Mouse (Mus musculus): Measurements from ENCODE around the gene Elf1.

DNA sequence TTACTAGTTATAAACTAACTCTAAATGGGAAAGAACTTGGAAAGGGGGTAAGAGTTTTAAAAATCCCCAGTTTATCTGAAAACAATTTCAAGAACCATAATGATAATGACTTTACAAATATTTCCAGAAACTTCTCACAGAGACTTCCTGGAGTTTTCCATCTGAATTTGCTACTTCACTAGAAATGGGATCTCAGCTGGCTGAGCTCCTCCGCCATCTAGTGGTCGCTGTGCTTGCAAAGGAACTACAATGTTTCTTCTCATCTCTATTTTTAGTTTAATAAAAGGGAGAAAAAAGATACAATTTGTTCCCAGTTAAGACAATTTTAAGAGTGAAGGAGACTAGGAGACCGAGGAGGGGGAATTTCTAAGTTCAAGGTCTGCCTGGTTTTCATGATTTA lies 13.4 kb upstream of the Elf1 start:
- no peak for TF ChIP-seq ZNF384 (IDR thresholded peaks at IDR 0.05; ENCODE audit: low read depth, low read length)
- TF ChIP-seq POLR2A (IDR thresholded peaks at IDR 0.05; ENCODE audit: control insufficient read depth in 1 of 2, insufficient read depth in 1 of 2, low read depth in 1 of 2, low read length in 2 of 2, poor library complexity in 1 of 2): no peak
- no peak for TF ChIP-seq GABPA (IDR thresholded peaks at IDR 0.05; ENCODE audit: low read depth, low read length)
- peak; percentile 64 to 86 (median 83) for TF ChIP-seq CTCF (IDR thresholded peaks at IDR 0.05 in 2 of 3, conservative IDR thresholded peaks at IDR 0.05 in 1 of 3; ENCODE audit: control insufficient read depth in 1 of 3, insufficient read depth in 1 of 3, low read depth in 2 of 3, low read length in 3 of 3, poor library complexity in 1 of 3, severe bottlenecking in 1 of 3)
- no peak for TF ChIP-seq POLR2AphosphoS5 (IDR thresholded peaks at IDR 0.05; ENCODE audit: borderline replicate concordance, low read depth, low read length)
- TF ChIP-seq MAX (IDR thresholded peaks at IDR 0.05; ENCODE audit: low read length): no peak
- no peak for TF ChIP-seq E2F4 (IDR thresholded peaks at IDR 0.05; ENCODE audit: borderline replicate concordance, low read depth, low read length)
- no peak for TF ChIP-seq TAL1 (IDR thresholded peaks at IDR 0.05; ENCODE audit: low read length)
- no peak for TF ChIP-seq MEF2A (IDR thresholded peaks at IDR 0.05; ENCODE audit: extremely low read depth, insufficient replicate concordance, low read depth, low read length, poor library complexity, severe bottlenecking)
- no peak for TF ChIP-seq HCFC1 (IDR thresholded peaks at IDR 0.05; ENCODE audit: low read depth, low read length)
- no peak for TF ChIP-seq NRF1 (IDR thresholded peaks at IDR 0.05; ENCODE audit: insufficient read depth, low read depth, low read length, poor library complexity, severe bottlenecking)

All from MEL (cell line).